Mouse (Mus musculus): Measurements from ENCODE around the gene Ccdc34.
A peak's percentile ranks its signal among the peaks of the same experiment; 100 is the strongest.

Gene Ccdc34

GRCm38 (mm10) chr2:109996411-109996810, 21.2 kb upstream of the Ccdc34 start:
- peak; percentile 65 for DNase-seq (ENCODE audit: inconsistent ontology term)

DNA sequence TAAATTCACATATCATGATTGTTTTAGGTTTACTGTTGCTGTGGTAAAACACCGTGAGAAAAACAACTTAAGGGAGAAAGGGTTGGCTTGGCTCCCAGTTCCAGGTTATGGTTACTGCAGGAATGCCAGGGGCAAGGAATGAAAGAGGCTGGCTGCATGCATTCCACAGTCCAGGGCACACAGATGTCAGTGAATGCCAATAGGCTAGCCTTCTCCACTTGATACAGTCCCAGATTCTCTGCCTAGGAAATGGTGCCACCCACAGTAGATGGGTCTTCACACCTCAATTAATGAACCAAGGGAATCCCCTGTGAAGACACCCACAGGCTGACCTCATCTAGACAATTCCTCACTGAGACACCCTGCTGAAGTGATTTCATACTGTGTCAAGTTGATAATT, 12.9 kb upstream of the Ccdc34 start:
- peak; percentile 62 for DNase-seq (ENCODE audit: inconsistent ontology term)

- DNase-seq (ENCODE audit: inconsistent ontology term) = peak; percentile 54
These were observed 12.5 kb upstream of the Ccdc34 start for GRCm38 (mm10) chr2:110005164-110005563.

DNA sequence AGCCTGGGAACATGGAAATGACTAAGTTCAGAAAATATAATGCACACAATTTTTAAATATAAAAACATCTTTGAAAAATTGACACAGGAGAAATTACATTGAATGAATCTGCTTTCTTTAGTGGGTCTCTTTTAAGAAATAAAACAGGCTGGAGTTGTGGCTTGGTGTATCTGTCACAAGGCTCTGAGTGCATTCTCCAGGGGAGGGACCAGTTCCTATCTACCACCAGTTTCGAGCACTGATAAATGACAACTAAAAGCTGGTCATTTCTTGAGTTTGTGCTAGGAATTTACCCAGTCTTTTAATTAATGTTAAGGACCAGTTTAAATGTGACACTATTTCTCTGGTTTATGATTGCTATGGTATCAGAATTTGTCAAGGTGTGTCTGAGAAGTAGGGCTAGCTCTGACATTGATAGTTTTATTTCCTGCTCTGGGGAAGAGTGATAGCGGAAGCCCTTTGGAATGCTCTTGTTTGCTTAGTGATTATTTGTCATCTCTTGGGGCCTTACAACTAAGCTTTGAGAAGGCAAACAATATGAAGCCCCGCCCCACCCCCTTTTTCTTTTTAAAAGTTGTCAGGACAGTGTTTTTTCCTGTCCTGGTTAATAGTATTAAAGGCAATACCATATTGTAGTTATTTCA, 11.9 kb upstream of the Ccdc34 start:
- DNase-seq (ENCODE audit: inconsistent ontology term) = no peak

DNA sequence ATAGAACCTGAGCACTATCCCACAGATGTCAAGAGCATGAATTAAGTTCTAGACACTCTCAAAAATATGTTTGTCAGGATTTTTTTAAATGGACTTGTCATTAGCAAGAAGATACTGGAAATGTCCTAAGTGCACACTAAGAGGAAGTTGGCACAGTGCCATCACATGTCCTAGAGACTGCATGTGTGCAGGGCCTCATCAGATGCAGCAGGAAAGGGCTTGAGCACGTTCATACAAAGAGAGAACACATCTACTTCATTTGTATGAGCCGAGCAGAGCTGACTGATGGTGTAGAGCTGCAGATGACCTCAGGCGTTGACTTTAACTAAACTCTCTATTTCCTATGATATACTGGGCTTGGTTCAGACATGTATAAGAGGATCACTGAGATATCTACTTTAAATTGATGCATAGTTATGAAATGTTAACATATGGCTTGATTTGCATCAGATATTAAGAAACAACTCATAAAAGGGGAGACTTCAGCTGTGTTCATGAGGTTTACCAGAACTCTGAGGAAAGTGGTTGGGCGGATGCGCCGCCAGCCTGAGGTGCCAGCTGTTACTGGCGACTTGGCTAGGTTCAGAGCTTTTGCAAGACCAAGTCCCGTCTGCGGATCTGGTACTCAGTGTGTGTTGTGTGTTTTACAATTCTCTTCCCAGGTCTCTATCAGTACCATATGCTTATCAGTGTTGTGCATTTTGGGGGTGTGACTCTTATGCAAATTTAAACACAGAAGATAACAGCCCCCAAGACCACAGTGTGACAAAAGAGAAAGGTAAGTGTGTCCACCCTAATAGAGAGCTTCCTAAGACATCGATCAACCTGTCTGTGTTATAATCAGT, 10.0 kb upstream of the Ccdc34 start:
- no peak for DNase-seq (ENCODE audit: inconsistent ontology term)

GRCm38 (mm10) chr2:110009449-110009848, 8.2 kb upstream of the Ccdc34 start:
- no peak for DNase-seq (ENCODE audit: inconsistent ontology term)

GRCm38 (mm10) chr2:110012184-110012725, 5.4 kb upstream of the Ccdc34 start:
- no peak for DNase-seq (ENCODE audit: inconsistent ontology term)

DNA sequence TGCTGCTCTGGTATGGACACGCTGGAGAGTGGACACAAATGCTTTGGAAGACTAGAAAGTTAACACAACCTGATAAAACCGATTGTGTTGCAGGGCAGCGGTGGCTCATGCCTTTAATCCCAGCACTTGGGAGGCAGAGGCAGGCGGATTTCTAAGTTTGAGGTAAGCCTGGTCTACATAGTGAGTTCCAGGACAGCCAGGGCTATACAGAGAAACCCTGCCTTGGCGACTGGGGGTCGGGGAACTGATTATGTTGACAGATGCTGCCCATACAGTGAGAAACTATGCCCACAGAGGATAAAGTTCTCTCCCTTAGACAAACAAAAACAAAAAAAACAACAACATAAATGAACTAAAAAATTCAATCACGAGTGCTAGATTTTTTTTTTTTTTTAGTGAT, 530 bp upstream of the Ccdc34 start:
- DNase-seq (ENCODE audit: inconsistent ontology term) = no peak

DNA sequence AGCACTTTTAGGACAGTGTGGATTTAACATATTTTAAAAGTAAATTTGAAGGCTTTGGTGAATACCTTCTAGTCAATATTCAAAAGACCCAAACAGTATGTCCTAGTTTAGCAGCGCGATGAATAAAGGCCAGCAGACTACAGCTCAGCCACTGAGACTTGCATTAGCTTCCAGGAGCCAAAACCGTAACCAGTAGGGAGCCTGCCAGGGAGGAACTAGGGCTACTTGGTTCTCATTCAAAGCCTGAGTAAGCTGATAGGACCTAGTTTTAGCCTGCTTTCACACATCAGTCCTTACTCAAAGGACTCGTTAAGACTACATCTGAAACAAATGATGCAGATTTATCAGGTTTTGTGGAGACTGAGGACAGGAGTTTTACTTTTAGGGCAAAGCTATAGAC, 2.0 kb downstream of the Ccdc34 start:
- peak; percentile 66 for DNase-seq (ENCODE audit: inconsistent ontology term)

DNA sequence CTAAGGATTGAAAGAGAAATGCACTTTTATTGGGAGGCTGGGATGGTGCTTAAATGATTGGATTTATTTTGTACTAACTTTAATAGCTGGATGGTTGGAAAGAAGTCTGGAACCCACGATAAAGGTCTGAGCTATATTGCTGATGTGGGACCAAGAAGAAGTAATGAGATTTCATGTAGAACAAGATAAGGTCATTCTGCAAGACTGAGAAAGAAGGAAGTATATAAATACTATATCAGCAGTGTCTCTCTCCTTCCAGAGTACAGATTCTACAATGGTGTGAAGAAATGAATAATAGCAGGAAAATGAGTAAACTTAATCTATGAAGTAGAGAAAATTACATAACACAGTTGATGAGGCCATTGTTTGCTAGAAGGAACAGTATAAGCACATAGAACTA, 2.8 kb downstream of the Ccdc34 start:
- no peak for DNase-seq (ENCODE audit: inconsistent ontology term)

- no peak for DNase-seq (ENCODE audit: inconsistent ontology term)
These were observed 18.6 kb downstream of the Ccdc34 start for GRCm38 (mm10) chr2:110036265-110036664.

DNA sequence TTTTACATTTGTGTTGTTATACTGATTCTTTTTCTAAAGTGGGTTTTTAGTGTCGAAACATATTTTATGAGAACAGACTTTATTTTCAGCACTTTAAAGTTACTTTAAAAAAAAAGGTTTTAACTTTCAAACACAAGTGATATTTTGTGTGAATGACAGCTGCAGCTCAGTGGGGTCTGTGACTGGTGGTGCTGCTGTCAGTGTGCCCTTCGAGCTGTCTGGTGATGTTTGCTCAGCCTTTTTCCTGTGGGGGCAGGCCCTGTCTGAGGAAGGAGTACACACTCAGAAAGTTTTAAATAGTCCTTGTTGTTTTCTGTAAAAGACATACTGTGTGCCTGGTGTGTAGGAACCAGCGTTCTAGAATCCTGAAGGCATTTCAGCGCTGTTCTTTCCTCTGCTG, 19.0 kb downstream of the Ccdc34 start:
- no peak for DNase-seq (ENCODE audit: inconsistent ontology term)

DNA sequence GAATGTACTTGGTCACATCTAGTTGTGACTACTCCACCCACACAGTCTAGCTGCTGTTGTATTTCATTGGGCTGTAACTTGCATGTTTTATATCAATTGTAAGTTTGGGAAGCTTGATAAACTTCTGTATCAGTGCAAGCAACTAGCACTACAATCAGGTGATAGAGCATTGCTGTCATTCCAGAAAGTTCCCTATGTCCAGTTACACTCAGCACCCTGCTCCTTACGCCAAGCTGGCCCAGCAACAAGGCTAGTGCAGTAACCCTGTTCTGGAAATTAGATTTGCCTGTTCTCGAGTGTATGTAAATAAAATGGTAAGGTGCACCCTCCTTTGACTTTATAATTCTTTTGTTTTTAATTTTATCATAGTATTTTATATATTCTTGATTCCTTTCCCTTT, 19.6 kb downstream of the Ccdc34 start:
- peak; percentile 14 for DNase-seq (ENCODE audit: inconsistent ontology term)

GRCm38 (mm10) chr2:110038341-110038740, 20.7 kb downstream of the Ccdc34 start:
- DNase-seq (ENCODE audit: inconsistent ontology term) = no peak

- DNase-seq (ENCODE audit: inconsistent ontology term) = no peak
These were observed 25.5 kb downstream of the Ccdc34 start for GRCm38 (mm10) chr2:110042861-110043760.

DNA sequence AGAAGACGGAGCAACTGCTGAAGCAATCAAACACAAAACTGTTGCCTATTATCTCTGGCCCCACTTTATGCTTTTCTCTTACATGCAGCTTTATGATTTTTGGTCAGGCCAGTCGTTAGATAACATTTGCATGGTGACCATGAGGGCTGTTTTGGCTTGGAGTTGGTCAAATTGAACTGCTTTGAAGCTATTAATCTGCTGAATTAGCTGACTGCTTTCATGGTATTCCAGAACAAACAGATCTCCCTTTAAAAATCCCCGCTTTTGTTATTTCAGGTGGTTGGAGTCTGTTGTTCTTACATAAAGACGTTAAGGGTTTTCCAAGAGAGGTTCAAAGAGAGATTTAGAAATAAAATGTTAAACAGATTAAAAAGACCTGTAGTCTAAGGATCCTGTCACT, 40.8 kb downstream of the Ccdc34 start:
- DNase-seq (ENCODE audit: inconsistent ontology term) = no peak

- DNase-seq (ENCODE audit: inconsistent ontology term) = peak; percentile 25
These were observed 45.5 kb downstream of the Ccdc34 start for GRCm38 (mm10) chr2:110063131-110063530.

GRCm38 (mm10) chr2:110068916-110069315, 51.3 kb downstream of the Ccdc34 start:
- DNase-seq (ENCODE audit: inconsistent ontology term) = no peak

- no peak for DNase-seq (ENCODE audit: inconsistent ontology term)
These were observed 55.4 kb downstream of the Ccdc34 start for GRCm38 (mm10) chr2:110073023-110073422.

DNA sequence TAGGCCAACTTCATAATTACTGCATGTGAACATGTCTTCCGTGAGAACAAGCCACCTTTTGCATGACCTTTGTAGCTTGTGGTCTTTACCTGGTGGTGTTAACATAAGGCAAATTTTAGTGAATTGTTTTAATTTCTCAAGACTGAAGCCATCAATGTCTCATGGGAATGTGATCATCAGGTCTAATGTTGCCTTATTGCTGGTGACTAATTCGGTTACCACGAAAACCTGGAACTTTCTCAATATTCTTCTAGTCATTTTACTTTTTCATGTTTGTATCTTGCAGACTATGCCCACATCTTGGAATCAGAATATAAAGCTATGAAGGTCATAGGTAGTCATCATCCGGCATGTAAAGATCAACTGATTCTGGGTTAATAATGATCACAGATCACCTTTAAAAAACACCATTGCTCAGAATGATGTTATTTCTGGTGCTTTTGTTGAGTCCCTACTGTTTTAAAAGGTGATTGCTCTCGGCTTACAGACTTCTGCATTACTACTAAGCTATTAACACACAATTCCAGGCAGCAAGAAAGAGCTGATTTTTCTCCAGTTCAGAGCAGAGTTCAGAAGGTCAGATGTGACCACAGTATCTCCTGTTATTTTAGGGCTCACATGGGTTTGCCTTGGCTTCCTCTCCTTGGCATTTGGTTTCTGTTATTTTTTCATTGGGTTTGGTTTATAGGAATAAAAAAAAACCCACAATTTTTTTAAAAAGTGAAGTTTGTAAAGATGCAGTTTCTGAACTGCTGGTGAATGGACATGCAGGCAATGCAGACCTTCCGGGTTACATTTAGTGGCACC, 57.2 kb downstream of the Ccdc34 start:
- DNase-seq (ENCODE audit: inconsistent ontology term) = no peak

DNA sequence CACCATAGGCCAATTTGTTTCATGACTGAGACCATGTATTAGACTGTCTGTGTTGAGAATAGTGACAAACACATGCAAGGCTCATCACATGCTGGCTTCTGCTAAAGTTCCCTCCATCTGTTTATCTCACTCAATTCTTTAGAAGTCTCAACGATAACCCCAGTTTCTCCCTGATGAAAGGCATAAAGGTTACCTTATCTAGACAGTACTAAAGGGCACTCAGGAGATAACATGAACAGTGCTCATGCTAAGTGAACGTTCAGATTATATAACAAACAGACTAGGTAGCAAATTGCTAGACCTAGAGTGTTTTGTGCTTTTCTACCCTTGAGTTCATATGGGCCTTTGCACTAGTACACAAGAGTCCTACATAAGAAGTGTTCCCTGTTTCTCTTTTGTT, 59.6 kb downstream of the Ccdc34 start:
- DNase-seq (ENCODE audit: inconsistent ontology term) = no peak

Measured in Muller cell, postnatal 12 days (primary cell).